Mouse (Mus musculus) heart, embryonic 16.5 days (tissue): Measurements from ENCODE around the gene Syt5. TPM values are rescaled to one million over a fixed set of nuclear protein-coding genes. Genes with fewer than 3 reads are reported as not detected.
"Not testable (repeated sequence)": the region's sequence is repeated elsewhere in the genome, so short reads cannot be mapped to it uniquely, and the experiment has no call there.

Experiments
- ATAC-seq: fragments of 200-750 bp; cut with Nextera tagmentation; replicated peaks from 2 replicates; pipeline ENCODE4 v1.8.0; 2017; ENCODE audit warnings: moderate number of reproducible peaks; ENCODE audit not compliant: insufficient read depth, low FRiP score; ENCODE audit errors: extremely low read depth
- H3K27ac ChIP-seq: fragments of 300-500 bp; sonication (generic); 2 replicates; pipeline ENCODE4 v1.5.1; 2014; ENCODE audit warnings: mild to moderate bottlenecking, low read length, control low read depth, moderate library complexity
- H3K27me3 ChIP-seq: fragments of 300-500 bp; sonication (generic); 2 replicates; pipeline ENCODE4 v1.6.1; 2014; ENCODE audit warnings: low read length, mixed read lengths; ENCODE audit not compliant: control insufficient read depth, insufficient read depth
- H3K36me3 ChIP-seq: fragments of 300-500 bp; sonication (generic); 2 replicates; pipeline ENCODE4 v1.6.1; 2014; ENCODE audit not compliant: control insufficient read depth, insufficient read depth
- H3K4me1 ChIP-seq: fragments of 300-500 bp; sonication (generic); 2 replicates; pipeline ENCODE4 v1.6.1; 2014; ENCODE audit warnings: low read length, mixed read lengths; ENCODE audit not compliant: control insufficient read depth, insufficient read depth
- H3K4me2 ChIP-seq: fragments of 300-500 bp; sonication (generic); 2 replicates; pipeline ENCODE4 v1.6.1; 2014; ENCODE audit warnings: low read depth, mild to moderate bottlenecking, control low read depth, low read length
- H3K4me3 ChIP-seq: fragments of 300-500 bp; sonication (generic); 2 replicates; pipeline ENCODE4 v1.5.1; 2014; ENCODE audit warnings: mild to moderate bottlenecking, control low read depth, low read length
- H3K9ac ChIP-seq: fragments of 300-500 bp; sonication (generic); 2 replicates; pipeline ENCODE4 v1.6.1; 2014; ENCODE audit warnings: low read length, control low read depth
- H3K9me3 ChIP-seq: fragments of 300-500 bp; sonication (generic); replicated peaks from 2 replicates; pipeline ENCODE4 v1.6.1; 2016; ENCODE audit warnings: low read length; ENCODE audit not compliant: control insufficient read depth
- WGBS: fragments of 180-500 bp; shearing (Covaris S2); extraction: QIAGEN DNeasy Blood & Tissue Kit; methylation state at CpG from one replicate; pipeline ENCODE4 v1.1.7; 2014; 5-methylcytosine and 5-hydroxymethylcytosine counted together
- polyA plus RNA-seq: library from polyadenylated mRNA; unstranded; fragments of >200 nt; fragmentation: Nextera tagmentation; extraction: Ambion mirVana; gene quantifications from 2 replicates; pipeline ENCODE4 v1.2.1, GENCODE M21; 2015

Syt5 gene
- polyA plus RNA-seq, 1 experiment from 2014 or later: 1.9 TPM

- H3K4me3 ChIP-seq: no peak overlapping the region
- H3K9me3 ChIP-seq: no peaks in the 10 kb centered on the region
- H3K36me3 ChIP-seq: no peaks in the 10 kb centered on the region
- H3K27ac ChIP-seq: no peak overlapping the region
- ATAC-seq: no peak
- peaks cover 6% of the 10 kb centered on the region for H3K27me3 ChIP-seq
- H3K4me1 ChIP-seq: 0 out of 2 replicates have a peak, but pooled peaks cover 3% of the 10 kb centered on the region
- 31% methylated on average over 17 of the region's 17 CpGs for WGBS
- H3K9ac ChIP-seq: no peak overlapping the region
- H3K4me2 ChIP-seq: no peak overlapping the region
These were observed 5.3 kb downstream of the Syt5 start for GRCm38 (mm10) chr7:4542013-4542412.

DNA sequence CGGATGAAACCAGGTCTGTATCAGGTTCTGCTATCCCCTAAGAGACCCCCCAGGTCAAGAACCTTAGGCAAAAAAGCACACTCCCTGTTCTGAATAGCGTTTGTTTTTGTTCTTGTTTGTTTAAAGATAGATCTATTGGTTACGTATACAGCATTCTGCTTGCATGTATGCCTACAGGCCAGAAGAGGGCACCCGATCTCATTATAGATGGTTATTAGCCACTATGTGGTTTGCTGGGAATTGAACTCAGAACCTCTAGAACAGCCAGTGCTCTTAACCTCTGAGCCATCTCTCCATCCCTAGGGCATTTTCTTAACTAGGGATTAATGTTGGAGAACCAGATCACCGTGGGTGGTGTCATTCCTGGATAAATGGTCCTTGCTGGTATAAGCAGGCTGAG is 6.0 kb downstream of the Syt5 start:
- Histone ChIP-seq H3K4me2 (no peak overlapping the region), H3K27ac (no peak overlapping the region), H3K9ac (no peak overlapping the region), H3K4me1 (no peaks in the 10 kb centered on the region), H3K27me3 (peaks cover 4% of the 10 kb centered on the region; the same call in 1 of the 2 replicates), H3K36me3 (no peaks in the 10 kb centered on the region), H3K4me3 (no peak overlapping the region), H3K9me3 (no peaks in the 10 kb centered on the region)
- no peak for ATAC-seq
- 53% methylated on average over 5 of the region's 5 CpGs for WGBS

DNA sequence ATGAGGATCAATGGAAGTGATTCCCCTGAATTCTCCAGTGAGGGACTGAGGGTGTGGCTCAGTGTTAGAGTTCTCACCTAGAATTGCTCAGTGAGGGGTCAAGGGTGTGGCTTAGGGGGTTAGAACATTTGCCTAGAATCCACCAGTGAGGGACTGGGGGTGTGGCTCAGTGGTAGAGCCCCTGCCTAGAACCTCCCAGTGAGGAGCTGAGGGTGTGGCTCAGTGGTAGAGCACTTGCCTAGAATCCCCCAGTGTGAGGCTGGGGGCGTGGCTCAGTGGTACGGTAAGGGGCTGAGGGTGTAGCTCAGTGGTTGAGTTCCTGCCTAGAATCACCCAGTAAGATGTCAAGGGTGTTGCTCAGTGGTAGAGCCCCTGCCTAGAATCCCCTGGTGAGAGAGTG is 8.3 kb downstream of the Syt5 start:
- ATAC-seq: no peak
- Histone ChIP-seq H3K27ac (no peak overlapping the region), H3K4me2 (no peak overlapping the region), H3K4me1 (no peaks in the 10 kb centered on the region), H3K36me3 (no peaks in the 10 kb centered on the region), H3K4me3 (no peak overlapping the region), H3K9ac (no peak overlapping the region), H3K9me3 (no peaks in the 10 kb centered on the region), H3K27me3 (no peaks in the 10 kb centered on the region)
- WGBS: 56% methylated on average over 2 of the region's 2 CpGs

DNA sequence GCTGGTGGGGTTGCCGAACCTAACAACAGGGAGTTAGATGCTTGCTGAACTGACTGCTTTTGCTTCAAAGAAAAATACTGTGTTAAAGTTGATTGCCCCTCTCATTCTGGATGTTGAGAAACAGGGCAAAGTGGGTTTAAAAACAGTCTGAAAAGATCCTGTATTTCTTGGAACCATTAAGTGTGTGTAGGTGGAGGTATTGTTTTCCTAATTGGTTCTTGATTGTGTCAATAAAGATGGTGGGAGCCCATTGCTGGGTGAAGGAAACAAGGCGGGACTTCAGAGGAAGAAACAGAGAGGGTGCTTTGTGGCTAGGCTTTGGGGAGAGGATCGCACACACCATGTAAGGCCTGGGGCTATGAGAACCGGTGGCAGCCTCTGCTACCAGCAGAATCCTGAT is 10.2 kb downstream of the Syt5 start:
- Histone ChIP-seq H3K9ac (no peak overlapping the region), H3K9me3 (no peaks in the 10 kb centered on the region), H3K4me2 (no peak overlapping the region), H3K27ac (no peak overlapping the region), H3K36me3 (no peaks in the 10 kb centered on the region), H3K27me3 (no peaks in the 10 kb centered on the region), H3K4me3 (no peak overlapping the region), H3K4me1 (no peaks in the 10 kb centered on the region)
- WGBS: 55% methylated on average over 4 of the region's 4 CpGs
- no peak for ATAC-seq

DNA sequence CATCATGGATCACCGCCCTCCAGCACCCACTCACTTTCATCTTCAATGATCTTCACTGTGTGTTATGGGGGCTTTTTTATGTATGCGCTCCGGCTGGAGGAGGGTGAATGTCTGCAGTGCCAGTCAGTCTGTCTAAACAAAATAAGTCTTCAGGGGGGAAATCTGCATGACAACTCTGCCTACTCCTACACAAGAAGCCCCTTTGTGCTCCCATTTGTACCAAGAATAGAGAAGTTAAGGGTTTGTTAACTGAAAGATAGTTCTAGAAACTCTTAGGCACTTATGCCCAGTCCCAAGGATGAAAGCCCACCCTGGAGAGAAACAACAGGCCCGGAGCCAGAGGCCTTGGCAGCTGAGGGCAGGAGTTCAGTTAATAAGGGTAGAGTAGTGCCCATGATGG is 11.0 kb downstream of the Syt5 start:
- no peak overlapping the region for H3K4me3 ChIP-seq
- H3K4me1 ChIP-seq: no peaks in the 10 kb centered on the region
- no peaks in the 10 kb centered on the region for H3K27me3 ChIP-seq
- H3K9ac ChIP-seq: no peak overlapping the region
- no peak overlapping the region for H3K4me2 ChIP-seq
- H3K36me3 ChIP-seq: no peaks in the 10 kb centered on the region
- no peaks in the 10 kb centered on the region for H3K9me3 ChIP-seq
- no peak for ATAC-seq
- WGBS: 83% methylated on average over 4 of the region's 4 CpGs
- no peak overlapping the region for H3K27ac ChIP-seq

- H3K4me3 ChIP-seq: peak within 1 kb of the TSS; percentile 48
- H3K36me3 ChIP-seq: no peaks in the 10 kb centered on the region
- H3K27ac ChIP-seq: no peak within 1 kb of the TSS
- ATAC-seq: peak; percentile 95
- no peaks in the 10 kb centered on the region for H3K4me1 ChIP-seq
- WGBS: 5% methylated on average over 28 of the region's 28 CpGs
- H3K9ac ChIP-seq: peak within 1 kb of the TSS; percentile 36; the same call in 1 of the 2 replicates
- no peaks in the 10 kb centered on the region for H3K9me3 ChIP-seq
- H3K4me2 ChIP-seq: peak within 1 kb of the TSS; percentile 81
- peaks cover 3% of the 10 kb centered on the region; the same call in 1 of the 2 replicates for H3K27me3 ChIP-seq
These were observed 15.2 kb downstream of the Syt5 start, which contains the start of gene Dnaaf3 for GRCm38 (mm10) chr7:4532005-4532729. Gene Dnaaf3, minus strand, starts transcription at chr7:4532453.

DNA sequence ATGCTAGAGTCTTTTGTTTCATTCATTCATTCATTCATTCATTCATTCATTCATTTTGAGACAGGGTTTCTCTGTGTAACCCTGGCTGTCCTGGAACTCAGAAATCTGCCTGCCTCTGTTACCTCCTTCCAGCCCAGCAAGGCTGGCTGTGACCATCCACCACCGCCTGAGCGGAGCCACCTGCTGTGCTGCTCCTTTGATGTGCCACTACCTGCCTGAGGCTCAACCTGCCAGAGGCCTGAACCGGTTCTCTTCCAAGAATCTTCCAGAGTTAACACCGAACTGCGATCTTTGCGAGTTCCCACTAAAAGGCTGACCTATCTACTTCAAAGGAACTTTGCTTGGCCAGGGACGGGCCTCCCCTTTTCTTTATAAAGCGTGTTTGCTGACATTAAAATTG is 17.2 kb downstream of the Syt5 start:
- not testable (repeated sequence) for ATAC-seq, H3K9me3 ChIP-seq, H3K36me3 ChIP-seq, H3K4me2 ChIP-seq, H3K4me1 ChIP-seq, H3K9ac ChIP-seq, H3K27ac ChIP-seq, H3K27me3 ChIP-seq, H3K4me3 ChIP-seq
- 39% methylated on average over 7 of the region's 8 CpGs for WGBS

DNA sequence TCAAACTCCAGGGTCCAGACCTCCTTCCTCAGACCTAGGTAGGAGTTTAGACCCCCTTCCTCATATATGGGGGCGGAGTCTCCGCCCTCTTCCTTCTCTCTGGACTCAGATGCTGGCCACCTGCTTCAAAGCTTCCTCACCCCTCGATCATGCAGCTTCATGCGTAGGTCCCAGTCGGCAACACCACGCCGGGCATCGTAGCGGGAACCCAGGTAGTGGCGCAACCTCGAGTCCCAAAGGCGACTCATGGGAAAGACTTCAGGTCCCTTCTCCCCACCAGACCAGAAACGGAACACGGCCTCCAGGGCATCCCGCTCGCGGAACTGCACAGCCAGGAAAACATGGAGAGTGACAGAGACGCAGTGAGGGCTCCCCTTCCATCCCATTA is 20.0 kb downstream of the Syt5 start:
- H3K4me3 ChIP-seq: no peak overlapping the region

DNA sequence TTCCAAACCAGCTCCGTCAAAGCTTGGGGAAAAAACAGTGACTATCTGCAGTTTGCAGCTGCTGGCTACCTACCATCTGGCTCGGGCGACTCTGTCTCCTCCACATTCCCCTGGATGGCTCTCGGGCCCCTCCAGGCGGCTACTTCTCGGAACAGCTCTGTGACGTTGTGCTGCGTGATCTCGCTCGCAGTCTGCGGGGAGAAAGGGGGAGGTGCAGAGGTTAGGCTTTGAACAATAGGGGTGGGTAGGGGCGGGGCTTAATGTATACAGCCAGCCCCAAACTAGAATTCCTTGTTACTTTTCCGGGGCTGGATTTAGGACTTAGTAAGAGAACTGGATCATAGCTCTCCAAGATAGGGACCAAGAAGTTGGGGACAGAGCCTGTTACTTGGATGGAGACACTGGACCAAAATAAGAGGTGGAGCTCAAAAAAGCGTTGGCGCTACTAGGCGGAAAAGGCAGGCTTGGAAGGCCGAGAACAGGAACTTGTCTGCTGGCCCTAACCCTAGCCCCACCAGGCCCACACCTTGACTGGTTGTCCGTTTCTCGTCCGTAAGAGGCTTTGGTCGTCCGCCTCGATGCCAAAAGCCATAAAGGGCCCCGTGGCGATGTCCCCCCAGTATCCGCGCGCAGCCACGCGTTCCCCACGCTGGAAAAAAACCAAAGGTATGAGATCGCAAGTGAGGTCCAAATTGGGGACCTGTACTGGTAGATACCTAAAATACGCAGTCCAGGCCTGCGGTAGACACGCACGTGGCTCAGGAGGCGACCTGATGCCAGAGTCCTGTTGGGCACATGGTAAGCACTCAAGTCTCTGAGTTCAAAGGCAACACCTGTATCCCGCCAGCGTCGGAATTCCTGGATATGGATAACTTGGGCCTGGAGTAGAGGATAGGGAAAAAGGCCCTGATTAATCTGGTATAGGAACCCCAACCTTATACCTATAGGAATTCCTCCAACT is 20.7 kb downstream of the Syt5 start:
- WGBS: 20% methylated on average over 40 of the region's 40 CpGs
- Histone ChIP-seq H3K27ac (peak overlapping the region; percentile 40; the same call in 1 of the 2 replicates), H3K27me3 (peaks cover 3% of the 10 kb centered on the region; the same call in 1 of the 2 replicates)

More for the DNA sequence above, 20.0 kb downstream of the Syt5 start:
- Histone ChIP-seq H3K4me1 (peaks cover 17% of the 10 kb centered on the region), H3K36me3 (no peaks in the 10 kb centered on the region), H3K9ac (no peak overlapping the region), H3K27ac (no peak overlapping the region), H3K27me3 (peaks cover 3% of the 10 kb centered on the region; the same call in 1 of the 2 replicates), H3K4me2 (peak overlapping the region; percentile 69; the same call in 1 of the 2 replicates), H3K9me3 (no peaks in the 10 kb centered on the region)
- 52% methylated on average over 18 of the region's 18 CpGs for WGBS
- no peak for ATAC-seq

More for the DNA sequence above, 20.7 kb downstream of the Syt5 start:
- H3K4me3 ChIP-seq: peak overlapping the region; percentile 45
- H3K36me3 ChIP-seq: no peaks in the 10 kb centered on the region
- H3K9ac ChIP-seq: peak overlapping the region; percentile 62
- H3K4me2 ChIP-seq: peak overlapping the region; percentile 69
- peak; percentile 59 for ATAC-seq
- H3K9me3 ChIP-seq: no peaks in the 10 kb centered on the region
- peaks cover 17% of the 10 kb centered on the region for H3K4me1 ChIP-seq
